Mouse (Mus musculus) layer of hippocampus, postnatal 10 days (tissue): ENCODE results near the gene Acp4. TPM values are rescaled to one million over a fixed set of nuclear protein-coding genes. Genes with fewer than 3 reads are reported as not detected.
"Not testable (repeated sequence)": the region's sequence is repeated elsewhere in the genome, so short reads cannot be mapped to it uniquely, and the experiment has no call there.

Source experiments
- DNase-seq, 2 experiments: peaks; one replicate each; pipeline ENCODE4 v3.0.0; 2021; ENCODE audit warnings: low spot score in 2 of 2
- long read RNA-seq: library from polyadenylated mRNA; stranded (forward); transcript quantifications from one replicate; pipeline ENCODE4 v2.0.0, GENCODE M21; 2023
- total RNA-seq, 2 experiments: library from RNA; stranded (reverse); gene quantifications; 2 replicates each; pipeline ENCODE4 v1.2.3; 2021

Acp4 gene
- total RNA-seq: not detected
- long read RNA-seq, partial matches to known transcripts: 0 of 2 reads
- long read RNA-seq, other reads (novel, unspliced or antisense): 2 of 2 reads

- no peak for DNase-seq
Observed at GRCm38 (mm10) chr7:44257278-44257677, at the start of gene Acp4. TSS of gene Acp4 (minus strand) at chr7:44257378.

GRCm38 (mm10) chr7:44306516-44307240 is 49.5 kb upstream of the Acp4 start, which contains the start of gene Clec11a:
TSS of gene Clec11a (minus strand) at chr7:44306902.
- DNase-seq: peak in 1 of 2 experiments; percentile 14

- no peak for DNase-seq
Observed at GRCm38 (mm10) chr7:44305686-44306085, 48.5 kb upstream of the Acp4 start.

- peak; percentile 94 to 97 for DNase-seq
Observed at GRCm38 (mm10) chr7:44304775-44305641, 47.8 kb upstream of the Acp4 start.

- DNase-seq: no peak
Observed at GRCm38 (mm10) chr7:44304463-44304774, 47.2 kb upstream of the Acp4 start.

- peak in 1 of 2 experiments; percentile 10 for DNase-seq
Observed at GRCm38 (mm10) chr7:44303346-44304340, 46.5 kb upstream of the Acp4 start.

- DNase-seq: not testable (repeated sequence)
Observed at GRCm38 (mm10) chr7:44297501-44297900, 40.3 kb upstream of the Acp4 start.

GRCm38 (mm10) chr7:44291418-44291817 is 34.2 kb upstream of the Acp4 start:
- DNase-seq: no peak

- no peak for DNase-seq
Observed at GRCm38 (mm10) chr7:44290986-44291385, 33.8 kb upstream of the Acp4 start.

- DNase-seq: no peak
Observed at GRCm38 (mm10) chr7:44287760-44288159, 30.6 kb upstream of the Acp4 start.

- DNase-seq: no peak
Observed at GRCm38 (mm10) chr7:44281586-44281985, 24.4 kb upstream of the Acp4 start.

- DNase-seq: no peak
Observed at GRCm38 (mm10) chr7:44280959-44281358, 23.8 kb upstream of the Acp4 start.

- peak; percentile 61 to 68 for DNase-seq
Observed at GRCm38 (mm10) chr7:44277250-44277622, 20.1 kb upstream of the Acp4 start.

- DNase-seq: no peak
Observed at GRCm38 (mm10) chr7:44276461-44277249, 19.5 kb upstream of the Acp4 start.

GRCm38 (mm10) chr7:44275546-44275945 is 18.4 kb upstream of the Acp4 start:
- DNase-seq: no peak

- DNase-seq: no peak
Observed at GRCm38 (mm10) chr7:44274096-44274495, 16.9 kb upstream of the Acp4 start.

GRCm38 (mm10) chr7:44273446-44273845 is 16.3 kb upstream of the Acp4 start:
- DNase-seq: no peak

GRCm38 (mm10) chr7:44272546-44272945 is 15.4 kb upstream of the Acp4 start:
- no peak for DNase-seq

GRCm38 (mm10) chr7:44271309-44271708 is 14.1 kb upstream of the Acp4 start:
- DNase-seq: no peak

GRCm38 (mm10) chr7:44269397-44269796 is 12.2 kb upstream of the Acp4 start:
- no peak for DNase-seq
